Mouse (Mus musculus) adrenal gland, postnatal 4 days (tissue): ENCODE results near the gene Tars. TPM values are rescaled to one million over a fixed set of nuclear protein-coding genes. Genes with fewer than 3 reads are reported as not detected.

Source experiments
- DNase-seq, 2 experiments: peaks; one replicate each; pipeline ENCODE4 v3.0.0; 2021 to 2022; ENCODE audit warnings: low spot score in 2 of 2, mixed read lengths in 2 of 2
- total RNA-seq, 2 experiments: library from RNA; stranded (reverse); gene quantifications; 2 replicates each; pipeline ENCODE4 v1.2.3; 2021

The Tars gene
- total RNA-seq, 2 experiments from 2014 or later = 42.7 to 49.3 TPM

DNA sequence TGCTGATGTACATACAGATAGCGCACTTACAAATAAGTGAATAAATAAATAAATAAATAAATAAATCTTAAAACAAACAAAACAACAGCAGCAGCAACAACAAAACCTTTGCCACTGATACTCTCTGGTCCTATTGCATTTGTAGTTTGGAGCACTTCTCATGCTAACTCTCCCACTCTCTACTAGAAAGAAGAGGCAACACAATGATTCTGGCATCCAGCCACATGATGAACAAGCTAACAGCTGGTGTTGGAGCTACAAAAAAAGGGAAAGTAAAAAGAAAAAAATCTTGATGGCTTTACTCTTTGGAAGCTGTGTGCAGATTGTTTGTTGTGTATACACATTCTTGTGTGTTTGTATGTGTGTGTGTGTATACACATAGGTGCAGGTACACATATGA, 34.7 kb downstream of the Tars start:
- no peak for DNase-seq

DNA sequence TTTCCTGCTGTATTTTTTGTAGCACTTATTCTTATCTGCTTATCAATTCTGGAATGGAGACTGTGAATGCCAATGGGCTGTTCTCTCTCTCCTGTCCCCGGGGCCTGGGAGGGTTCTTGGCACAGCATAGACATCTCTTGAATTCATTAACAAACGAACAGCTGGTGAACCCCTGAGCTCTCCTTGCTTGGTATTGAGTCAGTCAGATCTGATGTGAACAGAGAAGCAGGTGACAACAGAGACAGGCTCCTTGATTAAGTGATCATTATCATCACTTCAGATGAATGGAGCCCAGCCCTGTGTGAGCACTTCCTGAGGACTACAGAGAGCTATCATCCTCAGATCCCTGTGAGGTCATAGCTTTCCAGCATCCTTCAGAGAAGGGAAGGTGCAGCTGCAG, 35.4 kb downstream of the Tars start:
- DNase-seq = no peak

DNA sequence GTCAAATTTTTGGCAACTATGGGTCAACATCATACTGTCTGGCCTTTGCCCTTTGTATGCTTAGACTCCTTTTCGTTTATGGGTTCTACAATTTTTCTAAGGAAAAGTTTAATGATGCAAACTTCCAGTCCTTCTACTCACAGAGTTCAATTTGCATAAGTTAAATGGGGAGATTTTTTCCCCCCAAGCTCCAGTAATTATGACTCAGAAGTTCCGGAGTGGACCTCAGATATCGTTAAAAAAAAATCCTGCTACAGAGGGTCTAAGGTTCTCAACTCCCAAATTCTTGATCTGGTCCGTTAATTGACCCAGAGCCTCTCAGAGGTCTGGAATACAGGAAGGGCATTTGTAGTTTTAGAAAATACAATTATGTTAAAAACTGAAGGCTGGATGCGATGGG, 37.6 kb downstream of the Tars start:
- DNase-seq = no peak

DNA sequence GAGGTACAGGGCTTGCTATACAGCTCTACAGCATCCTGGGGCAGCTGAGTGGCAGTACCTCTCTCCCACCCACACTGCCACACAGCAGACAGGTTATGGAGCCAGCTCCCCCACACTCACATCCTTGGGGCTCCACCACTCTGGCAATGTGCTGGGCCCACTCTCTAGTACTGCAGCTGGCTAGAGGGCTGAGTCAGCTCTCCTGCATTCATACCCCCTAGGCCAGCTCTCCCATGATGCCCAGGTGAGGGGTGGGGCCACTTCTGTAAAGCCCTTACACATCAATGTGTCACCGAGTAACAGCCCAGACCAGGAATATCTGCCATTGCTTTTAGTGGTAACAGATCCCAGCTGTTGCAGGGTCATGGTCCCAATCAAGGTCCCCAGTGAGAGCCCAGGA, 38.6 kb downstream of the Tars start:
- DNase-seq = no peak

DNA sequence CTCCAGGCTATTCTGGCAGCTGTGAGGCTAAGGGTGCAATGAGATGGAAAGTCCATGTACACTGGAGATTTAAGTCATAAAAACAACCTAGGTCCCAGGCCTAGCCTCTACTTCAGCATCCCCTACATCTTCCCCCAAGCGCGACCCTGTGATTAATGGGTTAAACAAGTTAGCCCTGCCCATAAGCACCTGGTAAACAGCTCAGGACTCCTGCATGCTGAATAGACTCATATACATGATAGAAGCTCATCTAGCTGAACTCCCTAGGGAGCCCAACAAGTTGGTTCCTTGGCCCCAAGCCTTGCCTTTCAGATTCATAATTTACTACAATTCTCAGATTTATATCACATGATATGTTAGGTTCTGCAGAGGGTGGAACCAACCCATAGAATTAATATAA, 42.0 kb downstream of the Tars start:
- DNase-seq = no peak

DNA sequence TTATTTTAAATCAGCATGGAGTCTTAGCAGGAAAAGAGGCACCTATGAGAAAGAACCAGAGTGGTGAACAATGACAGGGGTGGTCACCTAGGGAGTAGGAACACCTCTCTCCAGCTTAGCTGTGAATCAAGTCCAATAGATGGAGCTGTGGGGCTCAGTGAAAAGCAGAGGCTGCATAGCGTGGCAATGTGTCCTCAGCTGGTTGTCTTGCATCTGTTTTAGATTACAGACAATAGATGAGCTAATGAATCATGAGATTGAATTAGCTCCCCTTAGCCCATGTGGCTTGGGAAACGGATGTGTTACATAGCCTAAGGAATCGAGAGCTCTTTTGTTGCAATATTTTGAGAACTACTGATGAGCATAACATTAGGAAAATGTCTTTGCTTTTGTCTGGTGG, 43.6 kb downstream of the Tars start:
- no peak for DNase-seq

DNA sequence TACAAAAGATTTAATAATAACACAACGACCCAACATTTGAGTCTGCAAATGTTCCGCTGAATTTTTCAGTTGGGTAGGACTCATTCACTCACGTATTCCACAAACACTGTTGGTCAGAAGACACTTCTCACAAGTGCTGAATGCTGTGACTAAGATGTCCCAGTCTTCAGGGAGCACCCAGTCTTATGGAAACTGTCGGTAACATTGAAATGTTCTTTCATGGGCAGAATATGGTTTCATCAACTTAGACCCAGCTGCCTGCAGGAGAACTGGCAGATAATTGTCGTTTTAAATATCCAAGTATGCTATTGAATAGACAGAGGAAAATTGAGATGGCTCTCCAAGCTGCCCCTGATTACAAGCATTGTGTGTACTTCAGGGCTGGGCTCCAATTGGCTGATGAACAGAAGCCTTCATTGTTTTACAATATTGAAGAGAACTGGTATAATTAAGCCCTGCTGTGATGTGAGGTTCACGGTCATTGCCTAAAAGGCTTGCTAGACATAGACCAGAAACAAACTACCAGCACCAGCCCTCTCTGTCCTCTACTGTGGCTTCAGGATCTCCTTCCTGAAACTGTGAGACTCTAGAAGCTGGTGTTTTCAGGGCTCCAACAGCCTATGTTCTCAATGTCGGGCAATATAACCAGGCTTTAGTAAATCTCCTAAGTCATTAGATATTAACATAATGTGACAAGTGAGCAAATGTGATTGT, 59.8 kb downstream of the Tars start:
- no peak for DNase-seq
